7 mouse cellular contexts compared by ENCODE assay signal in the genomic region with DNA sequence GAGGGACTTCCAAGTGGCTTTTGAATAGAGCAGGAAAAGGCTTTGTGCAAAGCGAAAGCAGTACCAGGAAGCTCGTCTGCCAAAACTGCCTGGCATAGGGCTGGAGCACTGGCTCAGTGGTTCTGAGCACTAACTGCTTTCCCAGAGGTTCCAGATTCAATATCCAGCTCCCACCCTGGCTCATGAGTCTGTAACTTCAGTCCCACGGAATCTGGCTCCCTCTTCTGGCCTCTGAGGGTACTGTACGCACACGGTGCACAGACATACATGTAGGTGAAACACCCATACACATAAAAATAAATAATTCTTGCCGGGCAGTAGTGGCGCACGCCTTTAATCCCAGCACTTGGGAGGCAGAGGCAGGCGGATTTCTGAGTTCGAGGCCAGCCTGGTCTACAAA. TPM values are rescaled to one million over a fixed set of nuclear protein-coding genes. Genes with fewer than 3 reads are reported as not detected.
DNase-seq lines count a peak whose midpoint lies in the region; ATAC-seq and TF ChIP-seq lines count a peak whose summit lies in the region.

No protein-coding gene starts in this region.

- no peak overlapping the region; the same call in 1 of the 2 replicates for H3K4me3 ChIP-seq in G1E (ENCODE audit: low read depth, low read length)
- H3K4me3 ChIP-seq in limb, embryonic 10.5 days: no peak overlapping the region

- ATAC-seq in G1E (ENCODE audit: extremely low read depth, insufficient number of reproducible peaks, low FRiP score, poor library complexity, severe bottlenecking): no peak

- H3K27me3 ChIP-seq in G1E (ENCODE audit: insufficient read depth, low read length): peaks cover 13% of the 10 kb centered on the region; the same call in 1 of the 2 replicates
- no peaks in the 10 kb centered on the region for H3K27me3 ChIP-seq in limb, embryonic 10.5 days (ENCODE audit: low read depth, poor library complexity, severe bottlenecking)

- TF ChIP-seq CTCF in G1E (IDR thresholded peaks at IDR 0.05; ENCODE audit: low read depth, low read length): peak; percentile 43; the same call in 1 of the 2 replicates

- H3K36me3 ChIP-seq in G1E (replicated peaks): no peaks in the 10 kb centered on the region
- no peaks in the 10 kb centered on the region for H3K36me3 ChIP-seq in limb, embryonic 10.5 days

- peak; percentile 72 for DNase-seq in left cerebral cortex, postnatal 4 days
- DNase-seq in left cerebral cortex, adult 8-10 months (ENCODE audit: low spot score in 2 of 2): no peak
- no peak for DNase-seq in G1E (ENCODE audit: low spot score)
- peak; percentile 55 to 56 for DNase-seq in adrenal gland, postnatal 36 days
- DNase-seq in gastrocnemius, adult 18-20 months (ENCODE audit: low spot score): peak; percentile 27
- DNase-seq in limb, embryonic 10.5 days (ENCODE audit: low spot score): peak; percentile 66
- peak; percentile 47 for DNase-seq in testis, postnatal 14 days (ENCODE audit: low spot score)

- no peak overlapping the region for H3K27ac ChIP-seq in limb, embryonic 10.5 days

- 76% methylated on average over 10 of the region's 10 CpGs for WGBS in limb, embryonic 10.5 days

- intact Hi-C loops in left cerebral cortex, postnatal 4 days (cut with DNase I): no loop called here

- peaks cover 68% of the 10 kb centered on the region for H3K4me1 ChIP-seq in G1E (ENCODE audit: insufficient read depth, low read depth, low read length)
- 0 out of 2 replicates have a peak, but pooled peaks cover 10% of the 10 kb centered on the region for H3K4me1 ChIP-seq in limb, embryonic 10.5 days

- H3K9me3 ChIP-seq in G1E (replicated peaks): peaks cover 5% of the 10 kb centered on the region
- H3K9me3 ChIP-seq in limb, embryonic 10.5 days (replicated peaks): no peaks in the 10 kb centered on the region

RNA-seq across cellular contexts. Expression of gene Tnrc18, which starts 37.4 kb away (rescaled TPM):
- 100 to 1,000 TPM; 232 to 250 TPM for total RNA-seq in left cerebral cortex, postnatal 4 days (2021)
- 100 to 1,000 TPM; 112 to 134 (median 116) TPM for total RNA-seq in left cerebral cortex, adult 8-10 months (2022)
- 30.2 and 36.3 TPM in 2 replicates for total RNA-seq in G1E (2014; fragmentation: Nextera tagmentation)
- total RNA-seq in G1E (2017): 4.6 and 5.4 TPM in 2 replicates
- polyA plus RNA-seq in G1E (2012): 81.6 and 90.7 TPM in 2 replicates
- total RNA-seq in adrenal gland, postnatal 36 days (2021): 10 to 100 TPM; 79.8 to 81.9 TPM
- total RNA-seq in gastrocnemius, adult 18-20 months (2021): 10 to 100 TPM; 29.0 to 40.6 TPM
- polyA plus RNA-seq in limb, embryonic 10.5 days (2016; fragmentation: Nextera tagmentation; extraction: Ambion mirVana): 24.7 and 39.0 TPM in 2 replicates

RNA-seq across cellular contexts. Expression of gene Fbxl18, which starts 40.3 kb away (rescaled TPM):
- 10 to 100 TPM; 34.6 to 35.8 TPM for total RNA-seq in left cerebral cortex, postnatal 4 days (2021)
- total RNA-seq in left cerebral cortex, adult 8-10 months (2022): 10 to 100 TPM; 28.8 to 30.9 (median 29.6) TPM
- total RNA-seq in G1E (2014; fragmentation: Nextera tagmentation) (10.8 and 16.2 TPM in 2 replicates), G1E (2017) (4.6 and 5.5 TPM in 2 replicates)
- 14.8 and 21.3 TPM in 2 replicates for polyA plus RNA-seq in G1E (2012)
- total RNA-seq in adrenal gland, postnatal 36 days (2021): 10 to 100 TPM; 10.8 to 13.9 TPM
- 1 to 10 TPM; 4.9 to 5.9 TPM for total RNA-seq in gastrocnemius, adult 18-20 months (2021)
- 20.9 and 22.8 TPM in 2 replicates for polyA plus RNA-seq in limb, embryonic 10.5 days (2016; fragmentation: Nextera tagmentation; extraction: Ambion mirVana)

RNA-seq across cellular contexts. Expression of gene Actb, which starts 51.7 kb away (rescaled TPM):
- 1,000 to 10,000 TPM; 5,289 to 5,459 TPM for total RNA-seq in left cerebral cortex, postnatal 4 days (2021)
- total RNA-seq in left cerebral cortex, adult 8-10 months (2022): 1,000 to 10,000 TPM; 2,552 to 2,721 (median 2,651) TPM
- 5,110 and 5,465 TPM in 2 replicates for total RNA-seq in G1E (2014; fragmentation: Nextera tagmentation)
- total RNA-seq in G1E (2017): 4,783 and 4,919 TPM in 2 replicates
- 1,879 and 3,214 TPM in 2 replicates for polyA plus RNA-seq in G1E (2012)
- 1,000 to 10,000 TPM; 3,336 to 3,351 TPM for total RNA-seq in adrenal gland, postnatal 36 days (2021)
- total RNA-seq in gastrocnemius, adult 18-20 months (2021): 100 to 1,000 TPM; 452 to 583 TPM
- polyA plus RNA-seq in limb, embryonic 10.5 days (2016; fragmentation: Nextera tagmentation; extraction: Ambion mirVana): 13,950 and 14,682 TPM in 2 replicates

Comparison
In these comparisons a context has a peak if more than half of its experiments do, and no peak if none do; other contexts are left out.
1. DNase-seq: peak in left cerebral cortex, postnatal 4 days (single experiment), adrenal gland, postnatal 36 days (2 of 2), gastrocnemius, adult 18-20 months (single experiment), limb, embryonic 10.5 days (single experiment) and testis, postnatal 14 days (single experiment); none in left cerebral cortex, adult 8-10 months (0 of 2) and G1E (single experiment).
2. RNA of gene Actb, which starts 51.7 kb away (total RNA-seq): 5,289 to 5,459 TPM in left cerebral cortex, postnatal 4 days, 4,783 to 5,465 TPM in G1E, 3,336 to 3,351 TPM in adrenal gland, postnatal 36 days and 2,552 to 2,721 TPM in left cerebral cortex, adult 8-10 months; 452 to 583 TPM in gastrocnemius, adult 18-20 months; every median in the first group is over 4 times any median in the second.